Mouse (Mus musculus) neutrophil, adult 5-6 weeks (primary cell): ENCODE results near the gene C1qtnf1. TPM values are rescaled to one million over a fixed set of nuclear protein-coding genes. Genes with fewer than 3 reads are reported as not detected.

Source experiments
- ATAC-seq: fragments of 151-379, 151-347 bp; 2 replicates; pipeline ENCODE4 v1.8.0; 2017; ENCODE audit warnings: mild to moderate bottlenecking, moderate TSS enrichment; ENCODE audit not compliant: insufficient number of reproducible peaks, poor library complexity, low FRiP score, severe bottlenecking; ENCODE audit errors: extremely low read depth
- total RNA-seq: library from RNA; stranded (forward); fragments of 200-1000 nt; gene quantifications from 2 replicates; pipeline ENCODE4 v1.2.3, GENCODE M21; 2017

C1qtnf1 gene
- total RNA-seq, 1 experiment from 2014 or later = not detected

GRCm38 (mm10) chr11:118409106-118410072 lies 18.6 kb upstream of the C1qtnf1 start:
- no peak for ATAC-seq

- no peak for ATAC-seq
Observed at GRCm38 (mm10) chr11:118410073-118410444, 17.9 kb upstream of the C1qtnf1 start.

GRCm38 (mm10) chr11:118410479-118410878 lies 17.5 kb upstream of the C1qtnf1 start:
- ATAC-seq = no peak

- no peak for ATAC-seq
Observed at GRCm38 (mm10) chr11:118411271-118411670, 16.7 kb upstream of the C1qtnf1 start.

DNA sequence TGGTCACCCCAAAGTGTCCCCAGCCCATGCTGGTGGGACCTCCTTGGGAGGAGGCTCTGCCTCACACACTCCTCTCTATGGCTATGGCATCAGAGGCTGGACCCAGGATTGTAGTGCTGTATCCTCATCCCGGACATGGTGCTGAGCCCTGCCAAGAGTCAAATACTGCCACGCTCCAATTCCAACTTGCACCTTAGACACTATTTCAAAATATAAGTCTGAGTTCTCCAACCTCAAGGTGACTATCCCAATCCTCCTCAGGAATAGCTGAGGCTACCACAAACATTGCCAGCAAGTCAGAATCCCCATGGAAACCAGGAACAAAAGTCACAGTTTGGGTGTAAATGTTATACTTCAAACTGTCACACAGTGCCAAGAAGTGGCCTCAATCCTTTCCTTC lies 15.4 kb upstream of the C1qtnf1 start:
- no peak for ATAC-seq

DNA sequence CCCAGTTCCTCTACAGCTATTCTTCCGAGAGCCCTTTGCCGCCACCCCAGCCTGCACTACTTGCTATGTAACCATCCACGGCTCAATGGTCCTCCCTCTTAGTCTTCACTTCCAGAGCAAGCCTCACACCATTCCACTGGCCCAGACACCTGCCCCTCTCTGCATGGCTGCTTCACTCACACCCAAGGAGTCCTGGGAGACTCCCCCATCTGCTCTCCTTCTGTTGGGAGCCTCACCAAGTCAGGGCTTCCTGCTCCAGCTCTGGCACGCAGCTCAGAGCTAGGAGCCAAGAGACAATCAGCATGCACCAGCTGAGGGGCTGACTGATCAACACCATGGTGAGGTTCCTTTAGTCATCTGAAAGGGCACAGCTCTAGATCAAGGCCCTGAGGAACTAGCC lies 14.9 kb upstream of the C1qtnf1 start:
- ATAC-seq = no peak

- no peak for ATAC-seq
Observed at GRCm38 (mm10) chr11:118414270-118414669, 13.7 kb upstream of the C1qtnf1 start.

DNA sequence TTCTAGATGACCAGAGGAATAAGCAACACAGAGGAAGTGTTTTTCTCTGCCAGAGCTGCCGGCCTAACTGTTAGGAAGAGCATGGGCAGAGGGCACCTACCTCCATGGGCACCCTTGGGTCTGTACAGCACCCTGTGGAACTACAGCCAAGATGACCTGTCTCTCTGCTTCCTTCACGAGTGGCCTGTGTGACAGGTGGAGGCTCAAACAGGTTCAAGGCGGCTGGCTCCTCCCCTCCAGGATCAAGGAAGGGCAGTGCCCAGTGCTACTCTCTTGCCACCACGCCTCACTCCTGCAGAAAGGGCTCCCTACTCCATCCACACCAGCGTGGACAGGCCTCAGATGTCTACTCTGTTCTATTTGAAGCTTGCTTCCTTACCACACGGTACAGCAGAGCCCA lies 12.4 kb upstream of the C1qtnf1 start:
- no peak for ATAC-seq

GRCm38 (mm10) chr11:118416046-118416445 lies 12.0 kb upstream of the C1qtnf1 start:
- ATAC-seq = no peak

DNA sequence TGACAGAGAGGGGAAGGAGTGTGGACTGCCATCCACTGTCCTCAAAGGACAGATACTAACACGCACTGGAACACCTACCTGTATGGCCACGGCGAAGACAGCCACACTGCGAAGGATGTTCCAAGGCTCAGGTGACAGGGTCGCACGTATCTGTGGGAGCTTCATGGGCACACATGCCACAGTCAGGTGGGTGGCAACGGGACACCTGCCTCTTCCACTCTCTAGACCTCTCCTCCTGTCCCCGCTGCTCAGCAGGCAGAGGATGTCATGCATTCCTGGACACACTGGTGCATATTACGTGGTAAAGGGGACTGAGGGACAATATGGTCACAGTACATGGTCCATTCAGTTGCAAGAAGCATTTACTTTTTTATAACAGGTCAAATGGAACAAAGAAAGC lies 10.5 kb upstream of the C1qtnf1 start:
- no peak for ATAC-seq

DNA sequence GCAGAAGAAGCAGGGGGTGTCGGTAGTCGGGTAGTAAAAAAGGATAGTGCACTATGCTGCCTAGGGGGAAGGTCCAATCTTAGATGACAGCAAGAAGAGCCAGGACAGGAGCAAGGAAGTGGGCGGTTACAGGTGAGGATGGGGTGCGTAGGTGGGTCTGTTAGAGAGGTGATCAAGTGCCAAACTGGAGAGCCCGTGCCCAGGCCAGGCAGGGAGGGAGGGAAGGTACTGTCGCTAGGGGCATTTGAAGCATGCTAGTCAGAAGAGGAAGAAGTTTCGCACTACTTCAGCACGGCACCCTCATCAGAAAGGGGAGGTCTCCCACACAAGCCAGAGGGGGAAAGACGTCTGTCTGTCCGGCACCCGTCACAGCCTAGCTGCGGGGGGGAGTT lies 9.6 kb upstream of the C1qtnf1 start:
- ATAC-seq = peak; percentile 17; the same call in 1 of the 2 replicates

DNA sequence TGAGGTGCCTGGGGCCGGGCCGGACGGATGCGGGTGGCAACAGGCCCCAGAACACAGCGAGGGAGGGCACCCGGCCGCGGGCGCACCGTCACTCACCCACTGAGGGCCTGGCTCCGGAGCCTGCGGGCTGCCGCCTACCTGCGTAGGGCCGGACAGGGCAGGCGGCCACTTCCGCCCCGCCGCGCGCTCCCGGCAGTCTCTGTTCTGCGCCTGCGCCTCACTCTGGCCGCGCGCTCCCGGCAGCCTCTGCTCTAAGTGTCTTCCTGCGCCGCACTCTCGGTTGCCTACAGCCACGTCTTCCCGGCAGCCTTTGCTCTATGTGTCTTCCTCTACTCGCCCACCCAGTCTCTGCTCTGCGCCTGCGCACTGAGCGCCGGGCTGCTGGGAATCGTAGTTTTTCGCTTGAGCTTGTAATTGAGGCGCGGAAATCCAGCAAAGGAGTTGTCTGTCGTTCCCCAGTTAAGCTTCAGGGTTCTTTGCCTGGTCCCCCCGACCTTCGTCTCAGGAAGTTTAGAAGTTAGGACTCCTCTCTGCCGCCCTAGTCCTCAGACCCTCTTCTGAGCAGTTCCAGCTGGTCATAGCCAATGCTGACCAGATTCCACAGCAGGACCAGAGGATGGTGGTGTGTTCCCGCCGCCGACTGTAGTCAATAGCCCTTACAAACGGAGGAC lies 9.0 kb upstream of the C1qtnf1 start, which contains the start of gene Cant1:
Cant1 (minus strand) TSS at position 253 of the 671 bp plus-strand sequence.
- peak; percentile 90 for ATAC-seq

- no peak for ATAC-seq
Observed at GRCm38 (mm10) chr11:118420261-118420660, 7.7 kb upstream of the C1qtnf1 start.

DNA sequence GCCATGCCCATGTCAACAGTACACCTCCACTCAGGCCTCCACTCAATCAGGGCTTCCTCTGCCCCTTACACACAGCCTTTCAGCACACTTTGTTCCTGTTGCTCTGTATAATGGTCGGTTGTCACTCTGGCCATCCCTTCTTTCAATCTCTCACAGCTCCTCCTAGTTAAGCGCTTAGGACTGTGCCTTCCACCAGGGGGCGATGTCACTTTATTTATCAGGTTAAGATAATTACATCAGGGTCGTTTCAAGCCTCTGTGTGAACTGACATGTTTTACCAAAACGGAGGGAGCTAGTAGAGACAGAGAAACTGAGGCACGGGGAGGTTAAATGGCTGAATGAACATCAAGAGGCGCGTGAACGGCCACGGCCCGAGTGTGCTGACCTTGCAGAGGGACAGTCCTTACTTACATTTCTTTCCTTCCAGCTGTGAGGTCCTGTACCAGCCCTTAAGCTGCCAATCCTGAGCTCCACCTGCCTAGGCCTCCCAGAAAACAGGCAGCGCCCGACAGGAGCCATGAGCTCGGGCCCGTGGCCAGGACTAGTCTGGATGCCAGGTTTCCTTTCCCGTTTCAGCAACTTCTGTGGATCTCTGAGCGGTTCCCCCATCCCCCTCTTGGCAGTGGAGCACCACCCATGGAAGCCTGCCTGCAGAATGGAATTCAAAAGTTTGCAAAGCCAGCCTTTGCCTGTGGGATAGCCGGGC lies 4.6 kb upstream of the C1qtnf1 start:
- ATAC-seq = no peak

DNA sequence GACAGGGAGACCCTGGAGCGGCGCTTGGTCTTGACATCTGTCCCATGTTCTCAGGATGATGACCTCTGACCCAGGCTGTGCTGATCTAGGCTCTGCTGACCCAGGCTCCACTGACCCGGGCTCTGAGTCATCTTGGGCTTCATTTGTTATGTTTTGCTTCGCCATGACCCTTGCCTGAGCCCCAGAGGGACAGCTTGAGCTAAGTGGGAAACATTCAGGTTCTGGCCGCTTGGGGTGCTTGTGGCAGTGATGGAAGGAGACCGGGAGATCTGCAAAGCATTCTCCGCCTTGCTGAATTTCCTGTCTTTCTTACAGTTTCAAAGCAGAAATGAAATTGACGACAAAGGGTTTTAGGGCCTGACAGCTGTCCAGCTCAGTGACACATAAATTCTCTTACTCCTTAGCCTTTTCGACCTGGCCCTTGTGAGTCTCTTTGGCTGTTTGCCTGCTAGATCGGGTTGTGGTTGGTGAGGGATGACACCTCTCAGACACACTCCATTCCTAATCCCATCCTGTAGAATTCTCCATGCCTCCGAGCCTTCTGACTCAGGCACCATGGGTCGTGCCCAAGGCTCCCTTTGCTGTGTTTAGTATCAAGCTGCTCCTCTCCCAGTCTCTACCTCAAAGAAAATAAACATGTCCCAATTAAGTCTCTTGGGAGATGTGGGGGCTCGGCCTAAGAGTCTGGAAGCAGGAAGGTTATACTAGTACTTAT lies 3.2 kb upstream of the C1qtnf1 start:
- ATAC-seq = no peak

DNA sequence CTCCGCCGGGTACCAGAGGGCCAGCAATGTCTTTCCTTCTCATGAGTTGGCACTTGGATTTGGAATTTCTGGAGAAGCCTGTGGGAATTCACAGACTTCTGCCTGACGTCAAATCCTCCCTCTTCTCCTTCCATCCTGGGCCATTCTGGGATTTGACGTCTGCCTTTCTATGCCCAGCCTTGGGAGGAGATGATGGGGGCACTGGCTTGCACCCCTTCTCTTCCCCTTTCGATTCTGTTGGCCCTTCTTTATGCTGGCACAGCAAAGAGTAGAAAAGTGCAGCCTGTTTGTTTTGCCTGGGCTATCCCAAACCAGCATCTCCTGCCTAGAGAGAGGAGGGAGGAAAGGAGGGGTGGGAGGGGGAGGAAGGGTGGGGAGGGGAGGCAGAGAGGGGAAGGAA lies 1.2 kb upstream of the C1qtnf1 start:
- no peak for ATAC-seq

- ATAC-seq = no peak
Observed at GRCm38 (mm10) chr11:118427266-118427779, 680 bp upstream of the C1qtnf1 start.

DNA sequence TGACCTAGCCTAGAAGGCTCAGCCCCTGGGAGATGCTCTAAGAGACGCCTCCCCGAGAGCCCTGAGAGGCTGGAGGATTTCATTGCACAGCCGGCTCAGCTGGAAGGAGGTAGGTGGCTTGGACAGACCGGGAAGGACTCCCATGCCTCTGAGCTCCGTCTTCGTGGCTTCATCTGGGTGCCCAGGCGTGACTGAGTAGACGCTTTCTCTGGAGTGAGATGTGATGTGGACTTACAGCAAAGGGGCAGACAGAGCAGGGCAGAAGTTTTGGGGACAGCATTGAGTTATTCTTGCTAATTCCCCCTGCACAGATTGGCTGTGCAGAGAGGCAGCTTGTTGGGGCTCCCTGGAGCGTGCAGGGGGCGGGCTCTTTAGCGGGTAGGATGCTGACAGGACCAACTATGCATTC lies 461 bp downstream of the C1qtnf1 start:
- ATAC-seq = no peak
